Mouse (Mus musculus) liver, adult 2 months (tissue): ENCODE measurements around the gene Rab31. TPM values are rescaled to one million over a fixed set of nuclear protein-coding genes. Genes with fewer than 3 reads are reported as not detected.

Source experiments
- DNase-seq: peaks from one replicate; pipeline ENCODE4 v3.0.0-alpha.2; 2011; ENCODE audit warnings: low read depth, low spot score; ENCODE audit errors: extremely low read depth
- H3K27ac ChIP-seq: fragments of 200-500 bp; replicated peaks from 2 replicates; pipeline ENCODE4 v1.5.1; 2012; ENCODE audit warnings: low read depth, mild to moderate bottlenecking, control low read depth, inconsistent platforms, low read length; ENCODE audit not compliant: insufficient read depth
- H3K27me3 ChIP-seq: fragments of 200-500 bp; 2 replicates; pipeline ENCODE4 v1.6.1; 2012; ENCODE audit warnings: mild to moderate bottlenecking, moderate library complexity, low read length, inconsistent platforms; ENCODE audit not compliant: control insufficient read depth, insufficient read depth
- H3K36me3 ChIP-seq: fragments of 200-500 bp; 2 replicates; pipeline ENCODE4 v1.6.1; 2012; ENCODE audit warnings: low read length, inconsistent platforms; ENCODE audit not compliant: control insufficient read depth, insufficient read depth
- H3K4me1 ChIP-seq: fragments of 200-500 bp; 2 replicates; pipeline ENCODE4 v1.6.1; 2011; ENCODE audit warnings: low read length; ENCODE audit not compliant: control insufficient read depth, insufficient read depth
- H3K4me3 ChIP-seq: fragments of 200-500 bp; 2 replicates; pipeline ENCODE4 v1.5.1; 2011; ENCODE audit warnings: low read depth, mild to moderate bottlenecking, control low read depth, low read length, moderate library complexity; ENCODE audit not compliant: insufficient read depth
- H3K79me2 ChIP-seq: fragments of 200-500 bp; 2 replicates; pipeline ENCODE4 v1.6.1; 2012; ENCODE audit warnings: inconsistent platforms, mild to moderate bottlenecking, low read length, moderate library complexity; ENCODE audit not compliant: control insufficient read depth, insufficient read depth
- H3K9ac ChIP-seq: fragments of 200-500 bp; 2 replicates; pipeline ENCODE4 v1.6.1; 2012; ENCODE audit warnings: low read depth, mild to moderate bottlenecking, control low read depth, inconsistent platforms, low read length
- CTCF ChIP-seq: fragments of 200-500 bp; IDR thresholded peaks from 2 replicates; pipeline ENCODE4 v1.5.1; 2011; ENCODE audit warnings: low read depth, low read length, control low read depth
- POLR2A ChIP-seq: fragments of 200-500 bp; IDR thresholded peaks from 2 replicates; pipeline ENCODE4 v1.6.1; 2011; ENCODE audit warnings: low read length, control low read depth; ENCODE audit not compliant: insufficient read depth; ENCODE audit errors: extremely low read depth
- WGBS: fragments of 180-500 bp; shearing (Covaris S2); methylation state at CpG from one replicate; pipeline ENCODE4 v1.1.7; 2018; 5-methylcytosine and 5-hydroxymethylcytosine counted together
- polyA plus RNA-seq: library from polyadenylated mRNA; depleted of rRNA; stranded (reverse); fragments of >200 nt; gene quantifications from 2 replicates; pipeline ENCODE4 v1.2.3, GENCODE M21; 2012
- total RNA-seq: library from RNA; depleted of rRNA; stranded (reverse); fragments of >200 nt; gene quantifications from 2 replicates; pipeline ENCODE4 v1.2.3, GENCODE M21; 2014

Gene Rab31
- total and polyA plus RNA-seq, 2 experiments, result 3.5 to 5.4 TPM

DNA sequence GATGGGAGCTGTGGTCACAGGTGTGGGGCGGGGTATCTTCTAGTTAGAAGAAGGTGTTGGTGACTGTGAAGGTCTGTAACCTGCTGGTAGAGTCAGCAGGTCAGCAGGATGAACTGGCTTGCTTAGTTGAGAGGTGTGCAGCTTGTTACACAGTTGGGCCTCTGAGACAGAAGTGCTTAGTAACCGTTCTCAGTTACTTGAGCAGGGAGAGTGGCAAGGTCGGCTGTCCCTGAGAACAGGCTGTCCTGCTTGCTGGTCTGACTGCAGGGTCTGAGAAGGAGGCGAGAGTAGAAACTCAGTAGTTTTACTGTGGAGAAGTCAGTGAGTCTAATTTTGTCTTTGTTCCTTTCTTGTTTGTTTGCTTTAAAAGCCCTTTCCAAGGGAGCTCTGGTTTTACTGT is 33.4 kb upstream of the Rab31 start:
- no peak for DNase-seq
- WGBS, result 92% methylated on average over 4 of the region's 4 CpGs
- TF ChIP-seq CTCF (no peak), POLR2A (no peak)
- Histone ChIP-seq H3K4me3 (no peak overlapping the region), H3K4me1 (no peaks in the 10 kb centered on the region), H3K27ac (no peak overlapping the region), H3K27me3 (no peaks in the 10 kb centered on the region), H3K9ac (no peak overlapping the region), H3K79me2 (peaks cover 12% of the 10 kb centered on the region; the same call in 1 of the 2 replicates), H3K36me3 (peaks cover 13% of the 10 kb centered on the region)

DNA sequence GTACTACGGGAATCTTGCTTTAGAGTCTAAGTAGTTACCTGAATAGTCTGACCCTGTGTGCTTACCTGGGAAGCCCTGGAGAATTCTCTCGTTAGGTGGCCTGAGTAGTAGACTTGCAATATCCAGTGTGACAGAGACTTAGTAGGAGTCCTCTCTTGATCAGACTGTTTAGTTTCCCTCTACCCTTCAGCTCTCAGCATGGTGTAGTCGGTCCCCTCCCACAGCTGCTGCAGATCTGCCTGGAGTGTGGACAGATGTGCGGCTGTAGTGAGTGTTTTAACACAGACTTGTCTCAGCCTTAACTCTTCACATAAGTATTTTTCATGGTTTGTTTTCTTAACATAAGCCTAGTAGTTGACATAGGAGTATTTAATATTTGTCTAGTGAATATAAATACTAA is 29.5 kb upstream of the Rab31 start:
- no peak for DNase-seq
- no peak for TF ChIP-seq CTCF
- TF ChIP-seq POLR2A, result no peak
- Histone ChIP-seq H3K36me3 (peaks cover 3% of the 10 kb centered on the region), H3K4me1 (no peaks in the 10 kb centered on the region; the same call in 1 of the 2 replicates), H3K4me3 (no peak overlapping the region), H3K27me3 (no peaks in the 10 kb centered on the region), H3K27ac (no peak overlapping the region), H3K79me2 (peaks cover 24% of the 10 kb centered on the region; the same call in 1 of the 2 replicates), H3K9ac (no peak overlapping the region)
- 88% methylated on average over 4 of the region's 4 CpGs for WGBS

DNA sequence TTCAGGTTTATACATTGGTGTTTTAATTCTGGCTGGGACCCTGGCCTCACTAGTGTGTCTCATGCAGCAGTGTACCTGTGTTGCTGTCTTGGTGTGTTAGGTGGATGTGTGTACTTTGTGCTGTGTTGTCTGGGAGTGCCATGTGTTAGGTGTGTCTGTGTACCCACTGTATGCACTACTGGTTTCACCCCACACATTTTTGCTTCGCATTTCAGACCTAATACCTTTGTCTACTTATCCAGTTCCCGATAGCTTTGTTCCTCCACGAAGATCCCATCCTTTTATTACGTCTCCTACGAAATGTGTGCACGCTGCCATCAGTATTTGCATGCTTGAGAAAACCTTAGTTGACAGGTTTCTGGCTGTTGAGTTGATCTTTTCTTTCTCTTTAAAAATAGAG is 27.9 kb upstream of the Rab31 start:
- H3K27ac ChIP-seq, result no peak overlapping the region
- no peak for TF ChIP-seq POLR2A
- TF ChIP-seq CTCF, result no peak
- 96% methylated on average over 6 of the region's 6 CpGs for WGBS

DNA sequence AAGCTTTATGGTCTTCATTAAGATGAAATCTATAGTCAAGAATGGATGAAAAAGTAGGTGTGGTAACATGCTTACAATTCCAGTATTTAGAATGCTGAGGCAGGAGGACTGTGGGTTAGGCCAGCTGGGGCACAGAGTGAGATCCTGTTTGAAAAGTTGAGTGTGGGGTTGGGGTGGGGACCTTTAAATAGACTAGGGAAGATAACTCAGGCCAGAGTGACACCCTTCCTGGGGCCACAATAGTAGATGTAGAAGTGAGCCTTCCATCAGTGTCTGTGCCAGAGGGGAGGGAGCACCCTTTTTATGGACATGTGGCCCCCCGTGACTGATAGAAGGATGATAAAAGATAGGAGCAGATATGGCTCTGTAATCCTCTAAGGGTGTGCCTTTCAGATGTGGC is 26.8 kb upstream of the Rab31 start:
- TF ChIP-seq CTCF (no peak), POLR2A (no peak)
- no peak for DNase-seq
- 79% methylated on average over 1 of the region's 1 CpGs for WGBS

More for the DNA sequence above, 27.9 kb upstream of the Rab31 start:
- Histone ChIP-seq H3K79me2 (peaks cover 32% of the 10 kb centered on the region; the same call in 1 of the 2 replicates), H3K4me3 (no peak overlapping the region), H3K9ac (no peak overlapping the region), H3K4me1 (no peaks in the 10 kb centered on the region; the same call in 1 of the 2 replicates), H3K27me3 (no peaks in the 10 kb centered on the region), H3K36me3 (peaks cover 3% of the 10 kb centered on the region)
- DNase-seq, result no peak

DNA sequence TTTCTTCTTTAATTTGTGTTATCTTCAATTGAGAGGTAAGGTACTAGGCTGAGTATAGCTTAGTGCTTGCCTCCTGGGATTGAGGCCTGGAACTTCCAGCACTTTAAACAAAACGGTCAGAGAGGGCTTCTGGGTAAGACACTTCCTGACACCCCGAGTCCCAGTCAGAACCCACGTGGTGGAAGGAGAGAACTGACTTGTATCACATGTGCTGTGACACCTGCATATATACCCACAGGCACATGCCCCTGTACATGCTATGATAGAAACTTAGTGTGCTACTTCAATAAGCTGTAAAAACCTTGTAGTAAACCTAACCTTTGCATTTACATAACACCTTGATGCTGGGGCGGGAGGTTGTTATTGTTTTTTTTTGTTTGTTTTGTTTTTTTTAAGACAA is 25.9 kb upstream of the Rab31 start:
- Histone ChIP-seq H3K4me3 (no peak overlapping the region), H3K27ac (no peak overlapping the region), H3K4me1 (no peaks in the 10 kb centered on the region; the same call in 1 of the 2 replicates), H3K9ac (no peak overlapping the region), H3K27me3 (no peaks in the 10 kb centered on the region), H3K36me3 (no peaks in the 10 kb centered on the region), H3K79me2 (peaks cover 46% of the 10 kb centered on the region; the same call in 1 of the 2 replicates)
- no peak for DNase-seq
- WGBS, result 63% methylated on average over 4 of the region's 4 CpGs
- no peak for TF ChIP-seq CTCF
- no peak for TF ChIP-seq POLR2A

More for the DNA sequence above, 26.8 kb upstream of the Rab31 start:
- H3K27me3 ChIP-seq, result no peaks in the 10 kb centered on the region
- H3K4me3 ChIP-seq, result no peak overlapping the region
- no peaks in the 10 kb centered on the region; the same call in 1 of the 2 replicates for H3K4me1 ChIP-seq
- no peak overlapping the region for H3K27ac ChIP-seq
- H3K79me2 ChIP-seq, result peaks cover 40% of the 10 kb centered on the region; the same call in 1 of the 2 replicates
- H3K9ac ChIP-seq, result no peak overlapping the region
- peaks cover 2% of the 10 kb centered on the region for H3K36me3 ChIP-seq

DNA sequence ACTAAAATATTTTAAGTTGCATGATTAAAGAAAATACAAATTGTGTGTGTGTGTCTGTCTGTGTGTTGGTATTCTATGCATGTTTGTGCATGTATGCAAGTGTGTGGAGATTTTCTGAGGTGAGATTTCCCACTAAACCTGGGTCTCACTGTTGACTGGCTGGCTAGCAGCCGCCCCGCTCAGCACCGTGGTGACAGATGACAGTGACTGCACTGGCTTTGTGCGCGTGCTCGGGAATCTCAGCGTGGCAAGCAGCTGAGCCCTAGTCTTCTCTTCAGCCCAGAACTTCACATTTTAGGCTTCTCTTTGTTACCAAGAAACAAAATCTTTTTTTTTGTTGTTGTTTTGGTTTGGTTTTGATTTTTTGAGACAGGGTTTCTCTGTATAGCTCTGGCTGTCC is 23.5 kb upstream of the Rab31 start:
- no peak for DNase-seq
- Histone ChIP-seq H3K36me3 (no peaks in the 10 kb centered on the region), H3K4me1 (no peaks in the 10 kb centered on the region; the same call in 1 of the 2 replicates), H3K4me3 (no peak overlapping the region), H3K79me2 (peaks cover 57% of the 10 kb centered on the region), H3K27me3 (no peaks in the 10 kb centered on the region), H3K27ac (no peak overlapping the region), H3K9ac (no peak overlapping the region)
- TF ChIP-seq CTCF (no peak), POLR2A (no peak)
- WGBS, result 94% methylated on average over 7 of the region's 7 CpGs
